Mouse (Mus musculus): Measurements from ENCODE around the gene A930018P22Rik. TPM values are rescaled to one million over a fixed set of nuclear protein-coding genes. Genes with fewer than 3 reads are reported as not detected.

The A930018P22Rik gene
- not detected for total RNA-seq (2023)

GRCm38 (mm10) chr2:104122505-104123378, at the start of gene A930018P22Rik:
Gene A930018P22Rik, plus strand, starts transcription at chr2:104122769.

GRCm38 (mm10) chr2:104095741-104096213, 26.8 kb upstream of the A930018P22Rik start, which contains the start of gene Cd59a:
Gene Cd59a, plus strand, starts transcription at chr2:104095801.

Other genes starting within 250 kb of the A930018P22Rik start
- gene Lmo2, start 164.8 kb upstream of the A930018P22Rik start, total RNA-seq (2023) = 12.9 TPM
- gene Fbxo3, start 95.0 kb upstream of the A930018P22Rik start, total RNA-seq (2023) = 27.8 TPM
- not detected for gene 4931422A03Rik, start 94.4 kb upstream of the A930018P22Rik start, total RNA-seq (2023)
- 0.35 TPM for gene Gm10912, start 56.9 kb upstream of the A930018P22Rik start, total RNA-seq (2023)
- gene Gm10799, start 54.2 kb upstream of the A930018P22Rik start, total RNA-seq (2023) = not detected
- 1.1 TPM for gene Cd59b, start 52.9 kb upstream of the A930018P22Rik start, total RNA-seq (2023)
- gene Cd59a, start 27.0 kb upstream of the A930018P22Rik start, total RNA-seq (2023) = 1.0 TPM